Mouse (Mus musculus) layer of hippocampus, adult 2 months (tissue): ENCODE results near the gene Mcm2. TPM values are rescaled to one million over a fixed set of nuclear protein-coding genes. Genes with fewer than 3 reads are reported as not detected.

Source experiments
- DNase-seq, 2 experiments: peaks; one replicate each; pipeline ENCODE4 v3.0.0; 2022; ENCODE audit warnings: low spot score in 2 of 2
- H3K27ac ChIP-seq: fragments of 200-600 bp; 2 replicates; pipeline ENCODE4 v1.8.1; 2022
- H3K4me3 ChIP-seq: fragments of 200-600 bp; 2 replicates; pipeline ENCODE4 v1.8.1; 2022; ENCODE audit warnings: mild to moderate bottlenecking
- CTCF ChIP-seq: fragments of 200-600 bp; conservative IDR thresholded peaks from 2 replicates; pipeline ENCODE4 v1.8.1; 2022; ENCODE audit warnings: antibody characterized with exemption, mild to moderate bottlenecking, moderate library complexity
- total RNA-seq, 2 experiments: library from RNA; stranded (reverse); gene quantifications; 2 replicates each; pipeline ENCODE4 v1.2.3; 2021

Mcm2 gene
- total RNA-seq, 2 experiments from 2014 or later: 5.7 to 7.4 TPM

DNA sequence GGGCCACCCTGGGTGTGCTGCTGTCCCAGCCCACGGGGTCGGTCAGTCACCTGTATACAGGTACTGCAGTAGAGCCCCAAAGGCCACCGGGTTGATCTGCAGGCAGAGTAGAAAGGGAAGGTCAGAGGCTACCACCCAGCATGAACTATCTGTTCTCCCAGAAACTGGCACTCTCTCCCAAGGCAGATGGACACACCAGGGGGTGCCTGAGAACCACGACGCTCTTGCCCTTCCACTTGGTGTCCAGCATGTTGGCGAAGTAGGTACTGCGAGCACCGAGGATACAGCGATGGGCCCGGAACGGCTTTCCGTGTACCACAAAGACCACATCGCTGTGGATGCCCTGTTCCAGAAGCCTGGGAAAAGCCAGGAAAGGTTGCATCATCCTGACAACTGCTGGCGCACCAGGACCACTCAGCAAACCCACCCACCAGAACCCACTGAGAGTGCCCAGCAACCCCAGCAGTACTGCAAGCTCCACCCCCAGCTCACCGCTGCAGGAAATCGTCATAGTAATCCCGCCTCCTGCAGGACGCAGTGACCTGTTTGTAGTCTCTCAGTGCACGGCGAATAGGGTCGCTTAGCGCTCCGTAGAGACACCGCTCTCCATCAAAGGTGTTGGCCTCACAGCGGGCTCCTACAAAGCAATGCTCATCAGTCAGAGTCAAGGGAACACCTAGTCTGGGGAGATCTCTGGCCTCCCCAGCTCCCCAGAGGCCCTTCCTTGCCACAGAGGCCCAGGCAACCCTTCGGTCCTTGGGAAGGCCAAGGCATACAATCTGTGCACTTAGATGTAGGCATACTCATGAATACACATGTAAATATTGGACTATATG, 59.2 kb downstream of the Mcm2 start:
- DNase-seq: no peak
- no peak for TF ChIP-seq CTCF
- H3K4me3 ChIP-seq: no peak overlapping the region
- H3K27ac ChIP-seq: no peak overlapping the region

DNA sequence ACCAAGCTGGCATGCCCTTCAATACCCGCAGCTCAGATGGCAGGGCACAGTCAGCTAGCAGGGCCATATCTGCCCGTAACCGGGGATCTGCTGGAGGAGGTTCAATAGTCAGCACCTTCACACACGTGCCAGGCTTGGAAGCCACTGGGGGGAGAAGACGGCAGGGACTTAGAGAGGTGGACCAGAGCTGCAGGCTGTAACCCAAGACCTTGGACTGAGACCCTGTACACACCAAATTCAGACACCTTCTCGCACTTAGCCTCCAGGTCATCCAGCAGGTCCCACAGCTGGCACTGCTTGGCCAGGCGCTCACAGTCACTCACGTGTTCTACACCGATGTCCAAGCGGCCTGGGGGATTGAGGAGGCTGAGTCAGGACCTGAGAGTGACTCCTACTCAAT, 60.0 kb downstream of the Mcm2 start:
- Histone ChIP-seq H3K27ac (no peak overlapping the region), H3K4me3 (no peak overlapping the region)
- TF ChIP-seq CTCF: no peak
- no peak for DNase-seq

DNA sequence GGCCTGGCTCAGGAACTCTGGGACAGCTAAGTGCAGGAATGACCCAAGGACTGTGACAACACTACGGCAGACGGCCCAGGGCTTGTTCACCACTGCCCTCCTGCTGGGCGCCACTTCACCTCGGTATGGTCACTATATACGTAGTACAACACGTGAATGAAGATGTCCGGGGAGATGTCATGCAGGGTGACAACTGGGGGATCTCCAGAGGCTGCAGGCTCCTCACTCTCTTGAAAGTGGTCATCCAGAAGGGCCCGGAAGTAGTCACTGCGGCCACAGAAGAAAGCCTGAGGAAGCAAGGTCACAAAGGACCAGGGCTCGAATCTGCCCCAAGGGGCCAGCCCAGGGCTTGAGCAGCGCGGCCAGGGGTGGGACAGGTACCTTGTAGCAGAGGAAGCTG, 60.6 kb downstream of the Mcm2 start:
- no peak overlapping the region for H3K4me3 ChIP-seq
- no peak for TF ChIP-seq CTCF
- no peak for DNase-seq
- no peak overlapping the region for H3K27ac ChIP-seq

DNA sequence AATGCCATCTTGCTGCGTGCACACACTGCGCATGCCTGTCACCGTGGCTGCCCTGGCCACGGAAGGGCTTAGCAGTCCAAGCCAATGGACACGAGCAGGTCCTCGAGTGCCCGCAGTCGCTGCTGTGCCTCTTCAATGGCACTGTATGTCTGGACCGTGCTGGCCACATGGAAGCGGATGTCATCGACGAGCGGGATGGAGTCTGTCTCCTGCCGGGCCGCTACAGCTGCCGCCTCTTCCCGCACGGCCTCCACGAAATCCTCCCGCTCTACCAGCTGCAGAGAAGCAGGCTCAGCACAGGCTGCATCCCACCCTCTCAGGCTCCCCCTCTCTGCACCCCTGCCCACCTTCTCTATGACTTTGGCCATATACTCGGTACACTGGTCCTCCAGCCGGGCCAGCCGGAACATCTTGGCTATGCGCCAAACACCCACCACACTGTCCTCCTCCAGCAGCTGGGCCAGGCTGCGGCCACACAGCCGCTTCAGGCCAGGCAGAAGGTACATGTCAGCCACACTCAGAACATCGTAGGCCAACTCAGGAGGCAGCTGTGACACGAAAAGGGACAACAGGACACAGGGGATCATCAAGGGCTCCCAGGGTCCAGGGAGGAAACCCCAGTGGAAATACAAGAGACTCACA, 62.3 kb downstream of the Mcm2 start:
- TF ChIP-seq CTCF: no peak
- Histone ChIP-seq H3K27ac (no peak overlapping the region), H3K4me3 (no peak overlapping the region)
- no peak for DNase-seq

DNA sequence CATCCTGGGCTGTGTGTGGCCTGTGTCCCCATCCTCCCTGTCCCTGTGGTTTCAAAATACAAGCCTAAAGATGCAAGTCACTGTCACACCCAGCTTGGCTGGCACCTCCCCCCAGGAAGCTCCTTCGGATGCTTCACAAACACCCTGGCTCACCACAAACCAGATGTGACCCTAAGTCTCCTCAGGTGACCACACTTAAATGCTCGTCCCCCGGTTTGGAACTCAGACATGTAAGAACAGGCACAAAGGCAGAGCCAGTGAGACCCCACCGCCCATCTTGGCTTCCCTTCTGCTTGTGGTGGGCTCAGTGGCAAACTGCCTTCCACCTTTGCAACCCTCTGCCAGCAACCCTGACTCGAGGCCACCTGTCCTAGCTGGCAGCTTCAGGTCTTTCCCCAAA, 63.5 kb downstream of the Mcm2 start:
- H3K4me3 ChIP-seq: no peak overlapping the region
- H3K27ac ChIP-seq: no peak overlapping the region
- DNase-seq: no peak
- no peak for TF ChIP-seq CTCF

Other genes with a start within 250 kb of the Mcm2 start
- 100 to 1,000 TPM; 178 to 182 TPM for gene Mgll, start 174.4 kb downstream of the Mcm2 start, total RNA-seq
- 10 to 100 TPM; 33.4 to 37.1 TPM for gene Abtb1, start 56.8 kb downstream of the Mcm2 start, total RNA-seq
- gene Podxl2, start 23.7 kb downstream of the Mcm2 start, total RNA-seq: 100 to 1,000 TPM; 160 to 165 TPM
- gene Tpra1, start 3.5 kb upstream of the Mcm2 start, total RNA-seq: 10 to 100 TPM; 48.6 to 51.1 TPM